Mouse (Mus musculus): ENCODE results near the gene S100b. TPM values are rescaled to one million over a fixed set of nuclear protein-coding genes. Genes with fewer than 3 reads are reported as not detected.

The S100b gene
- total and polyA plus RNA-seq, 2 experiments from 2014 or later, result 7.7 to 12.9 TPM

DNA sequence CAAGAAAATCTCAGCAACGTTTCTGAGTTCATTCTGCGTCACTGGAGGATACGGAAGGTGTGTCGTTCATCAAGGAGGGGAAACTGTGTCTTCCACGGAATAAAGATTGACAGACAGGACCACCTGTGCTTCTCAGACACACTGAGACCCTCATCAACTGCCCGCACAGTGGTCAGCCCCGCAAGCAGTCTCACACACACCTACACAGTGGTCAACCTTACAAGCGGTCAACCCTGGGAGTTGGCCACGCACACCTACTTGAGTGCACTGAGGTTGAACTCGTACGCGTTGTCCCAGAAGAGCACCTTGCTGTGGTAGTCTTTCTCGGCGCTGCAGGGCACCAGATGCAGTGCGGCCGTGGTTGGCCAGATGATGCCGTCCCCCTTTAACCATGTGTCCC lies 36.6 kb upstream of the S100b start:
- Histone ChIP-seq H3K9me3 (ENCODE audit: low read length) (no peaks in the 10 kb centered on the region), H3K4me2 (ENCODE audit: low read depth, low read length, poor library complexity, severe bottlenecking) (no peak overlapping the region), H3K4me1 (ENCODE audit: insufficient read depth, low read length) (no peaks in the 10 kb centered on the region), H3K4me3 (ENCODE audit: low read depth, low read length) (no peak overlapping the region), H3K9ac (replicated peaks; ENCODE audit: low read length, poor library complexity, severe bottlenecking) (no peak overlapping the region), H3K27me3 (ENCODE audit: insufficient read depth, low read length) (no peaks in the 10 kb centered on the region), H3K27ac (ENCODE audit: low read depth, low read length) (no peak overlapping the region), H3K36me3 (ENCODE audit: insufficient read depth, low read length) (peaks cover 79% of the 10 kb centered on the region)
- no peak for TF ChIP-seq CTCF (IDR thresholded peaks at IDR 0.05)
- 97% methylated on average over 17 of the region's 17 CpGs for WGBS
- DNase-seq (ENCODE audit: low spot score) (no peak), ATAC-seq (ENCODE audit: low FRiP score) (no peak)

DNA sequence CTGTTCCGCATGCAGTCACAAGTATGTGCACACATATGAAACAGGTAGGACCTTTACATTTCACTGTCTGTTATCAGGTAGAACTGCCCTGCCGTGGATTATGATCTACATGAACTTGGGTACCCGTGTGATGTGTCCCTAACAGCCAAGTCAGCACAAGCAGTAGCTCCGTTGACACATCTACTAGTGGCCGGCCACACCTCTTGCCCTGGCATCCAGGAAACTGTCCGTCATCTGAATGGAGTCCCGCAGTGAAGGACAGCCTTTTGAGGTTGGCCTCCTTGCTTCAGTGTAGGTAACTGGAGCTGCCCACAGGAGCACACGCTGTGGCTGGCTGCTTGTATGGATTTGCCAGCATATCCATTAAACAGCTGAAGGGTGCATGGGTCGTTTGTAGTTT lies 35.4 kb upstream of the S100b start:
- Histone ChIP-seq H3K36me3 (ENCODE audit: insufficient read depth, low read length) (peaks cover 84% of the 10 kb centered on the region), H3K9me3 (ENCODE audit: low read length) (no peaks in the 10 kb centered on the region), H3K9ac (replicated peaks; ENCODE audit: low read length, poor library complexity, severe bottlenecking) (no peak overlapping the region), H3K27ac (ENCODE audit: low read depth, low read length) (no peak overlapping the region), H3K4me1 (ENCODE audit: insufficient read depth, low read length) (no peaks in the 10 kb centered on the region), H3K4me3 (ENCODE audit: low read depth, low read length) (no peak overlapping the region), H3K27me3 (ENCODE audit: insufficient read depth, low read length) (no peaks in the 10 kb centered on the region), H3K4me2 (ENCODE audit: low read depth, low read length, poor library complexity, severe bottlenecking) (no peak overlapping the region)
- DNase-seq (ENCODE audit: low spot score) (no peak), ATAC-seq (ENCODE audit: low FRiP score) (no peak)
- 89% methylated on average over 9 of the region's 9 CpGs for WGBS
- no peak for TF ChIP-seq CTCF (IDR thresholded peaks at IDR 0.05)

- no peak for TF ChIP-seq CTCF (IDR thresholded peaks at IDR 0.05)
- no peak overlapping the region for H3K4me3 ChIP-seq (ENCODE audit: low read depth, low read length)
- H3K36me3 ChIP-seq (ENCODE audit: insufficient read depth, low read length), result peaks cover 53% of the 10 kb centered on the region
- DNase-seq (ENCODE audit: low spot score), result no peak
- ATAC-seq (ENCODE audit: low FRiP score), result no peak
- no peaks in the 10 kb centered on the region for H3K9me3 ChIP-seq (ENCODE audit: low read length)
- no peak overlapping the region for H3K4me2 ChIP-seq (ENCODE audit: low read depth, low read length, poor library complexity, severe bottlenecking)
- 93% methylated on average over 11 of the region's 11 CpGs for WGBS
- no peaks in the 10 kb centered on the region for H3K4me1 ChIP-seq (ENCODE audit: insufficient read depth, low read length)
- H3K27ac ChIP-seq (ENCODE audit: low read depth, low read length), result no peak overlapping the region
- H3K9ac ChIP-seq (replicated peaks; ENCODE audit: low read length, poor library complexity, severe bottlenecking), result no peak overlapping the region
- H3K27me3 ChIP-seq (ENCODE audit: insufficient read depth, low read length), result no peaks in the 10 kb centered on the region
Measured at GRCm38 (mm10) chr10:76225944-76226343, 27.7 kb upstream of the S100b start.

DNA sequence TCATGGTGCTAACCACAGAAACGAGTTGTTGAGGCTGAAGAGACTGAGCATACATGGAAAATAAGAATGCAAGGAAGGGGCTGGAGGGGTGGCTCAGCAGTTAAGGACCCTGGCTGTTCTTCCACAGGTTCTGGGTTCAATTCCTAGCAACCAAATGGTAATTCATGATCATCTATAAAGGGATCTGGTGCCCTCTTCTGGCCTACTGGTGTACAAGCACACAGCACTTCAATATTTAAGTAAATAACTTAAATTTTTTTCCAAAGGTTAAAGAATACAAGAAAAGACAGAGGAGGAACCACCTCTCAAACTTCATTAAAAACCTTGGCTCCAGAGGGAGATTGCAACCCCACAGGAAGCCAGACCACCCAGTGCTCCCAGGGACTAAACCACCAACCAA lies 24.0 kb upstream of the S100b start:
- WGBS, result 85% methylated on average over 1 of the region's 1 CpGs
- Histone ChIP-seq H3K9ac (replicated peaks; ENCODE audit: low read length, poor library complexity, severe bottlenecking) (no peak overlapping the region), H3K27me3 (ENCODE audit: insufficient read depth, low read length) (no peaks in the 10 kb centered on the region), H3K36me3 (ENCODE audit: insufficient read depth, low read length) (peaks cover 18% of the 10 kb centered on the region), H3K9me3 (ENCODE audit: low read length) (no peaks in the 10 kb centered on the region), H3K4me3 (ENCODE audit: low read depth, low read length) (no peak overlapping the region), H3K27ac (ENCODE audit: low read depth, low read length) (no peak overlapping the region), H3K4me2 (ENCODE audit: low read depth, low read length, poor library complexity, severe bottlenecking) (no peak overlapping the region), H3K4me1 (ENCODE audit: insufficient read depth, low read length) (no peaks in the 10 kb centered on the region; the same call in 1 of the 2 replicates)
- peak; percentile 47 for TF ChIP-seq CTCF (IDR thresholded peaks at IDR 0.05)
- ATAC-seq (ENCODE audit: low FRiP score) (no peak), DNase-seq (ENCODE audit: low spot score) (no peak)

DNA sequence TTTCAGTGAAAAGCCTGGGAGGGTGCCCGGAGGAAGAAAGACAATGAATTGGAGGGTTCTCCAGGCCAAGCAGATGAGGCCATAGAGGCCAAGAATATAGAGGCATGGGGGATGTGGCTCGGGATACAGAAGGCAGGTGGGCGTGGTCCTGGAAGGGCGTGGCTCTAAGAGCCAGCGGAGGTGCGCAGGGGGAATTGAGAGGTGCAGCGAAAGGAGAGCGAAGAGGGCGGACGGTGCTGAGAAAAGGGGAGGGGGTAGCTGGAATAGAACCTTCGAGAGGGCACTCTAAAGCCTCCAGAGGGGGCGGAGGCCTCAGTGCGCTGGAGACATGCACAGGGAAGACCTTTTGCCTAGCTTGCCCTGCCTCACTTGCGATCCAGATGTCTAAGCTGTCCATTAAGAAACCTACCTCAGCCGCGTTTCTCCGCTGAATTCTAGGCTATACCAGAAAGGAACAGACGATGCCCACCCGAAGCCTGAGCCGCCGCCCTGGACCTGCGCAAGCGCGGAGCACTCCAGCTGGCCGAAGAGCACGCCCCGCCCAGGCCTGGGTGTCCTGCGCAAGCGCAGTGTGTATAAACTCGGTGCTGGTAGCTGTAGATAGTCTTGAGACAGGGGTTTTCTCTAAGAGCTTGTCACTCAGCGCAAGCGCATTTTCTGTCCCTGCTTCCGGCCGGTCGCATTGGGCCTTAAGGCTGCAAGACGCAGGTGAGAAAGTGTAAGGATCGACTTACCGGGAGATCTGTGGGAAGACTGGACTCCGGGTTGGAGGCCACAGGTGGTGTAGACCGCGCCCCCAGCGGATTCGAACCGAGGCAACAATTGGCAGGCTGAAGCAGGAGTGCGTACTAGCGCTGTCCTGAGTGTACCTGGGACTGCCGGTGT lies 16.1 kb upstream of the S100b start, which contains the start of gene Prmt2:
Prmt2 (minus strand) TSS at position 525 of the 885 bp plus-strand sequence.
- WGBS, result under 1% methylated on average over 47 of the region's 47 CpGs

DNA sequence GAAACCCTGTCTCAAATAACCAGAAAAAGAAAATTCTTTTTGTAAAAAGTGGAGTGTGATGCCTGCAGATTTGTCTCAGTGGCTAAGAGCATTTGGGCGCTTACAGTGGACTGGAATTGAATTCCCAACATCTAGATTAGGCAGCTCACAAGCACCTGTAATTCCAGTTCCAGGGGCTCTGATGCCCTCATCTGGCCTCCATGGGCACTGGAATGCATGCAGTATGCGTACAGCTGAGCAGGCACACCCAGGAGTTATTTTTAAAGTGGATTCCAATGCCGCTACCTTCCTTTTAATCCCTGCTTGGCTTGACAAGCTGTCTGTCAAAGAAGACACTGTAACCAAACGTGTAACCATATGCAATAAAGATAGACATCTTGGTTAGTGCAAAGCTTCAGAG lies 14.3 kb upstream of the S100b start:
- Histone ChIP-seq H3K4me1 (ENCODE audit: insufficient read depth, low read length) (peaks cover 4% of the 10 kb centered on the region; the same call in 1 of the 2 replicates), H3K4me2 (ENCODE audit: low read depth, low read length, poor library complexity, severe bottlenecking) (no peak overlapping the region), H3K9me3 (ENCODE audit: low read length) (no peaks in the 10 kb centered on the region), H3K4me3 (ENCODE audit: low read depth, low read length) (no peak overlapping the region), H3K36me3 (ENCODE audit: insufficient read depth, low read length) (0 out of 2 replicates have a peak, but pooled peaks cover 4% of the 10 kb centered on the region), H3K27ac (ENCODE audit: low read depth, low read length) (no peak overlapping the region), H3K27me3 (ENCODE audit: insufficient read depth, low read length) (no peaks in the 10 kb centered on the region), H3K9ac (replicated peaks; ENCODE audit: low read length, poor library complexity, severe bottlenecking) (no peak overlapping the region)
- TF ChIP-seq CTCF (IDR thresholded peaks at IDR 0.05), result no peak
- ATAC-seq (ENCODE audit: low FRiP score) (no peak), DNase-seq (ENCODE audit: low spot score) (no peak)
- 69% methylated on average over 4 of the region's 4 CpGs for WGBS

More for the DNA sequence above, 16.1 kb upstream of the S100b start, which contains the start of gene Prmt2:
- peak within 1 kb of the TSS; percentile 93 for H3K9ac ChIP-seq (replicated peaks; ENCODE audit: low read length, poor library complexity, severe bottlenecking)
- no peaks in the 10 kb centered on the region for H3K27me3 ChIP-seq (ENCODE audit: insufficient read depth, low read length)
- peak; percentile 98 for DNase-seq (ENCODE audit: low spot score)
- peak; percentile 98 for ATAC-seq (ENCODE audit: low FRiP score)
- H3K9me3 ChIP-seq (ENCODE audit: low read length), result no peaks in the 10 kb centered on the region
- peak within 1 kb of the TSS; percentile 75 for H3K4me3 ChIP-seq (ENCODE audit: low read depth, low read length)
- peak within 1 kb of the TSS; percentile 66 for H3K4me2 ChIP-seq (ENCODE audit: low read depth, low read length, poor library complexity, severe bottlenecking)
- TF ChIP-seq CTCF (IDR thresholded peaks at IDR 0.05), result peak; percentile 55
- H3K27ac ChIP-seq (ENCODE audit: low read depth, low read length), result peak within 1 kb of the TSS; percentile 89
- 0 out of 2 replicates have a peak, but pooled peaks cover 4% of the 10 kb centered on the region for H3K36me3 ChIP-seq (ENCODE audit: insufficient read depth, low read length)
- peaks cover 4% of the 10 kb centered on the region; the same call in 1 of the 2 replicates for H3K4me1 ChIP-seq (ENCODE audit: insufficient read depth, low read length)
